Mouse (Mus musculus): Measurements from ENCODE around the gene Snx18. TPM values are rescaled to one million over a fixed set of nuclear protein-coding genes. Genes with fewer than 3 reads are reported as not detected.
A peak's percentile ranks its signal among the peaks of the same experiment; 100 is the strongest.

Snx18 gene
- polyA plus RNA-seq, 1 experiment = 13.7 TPM

DNA sequence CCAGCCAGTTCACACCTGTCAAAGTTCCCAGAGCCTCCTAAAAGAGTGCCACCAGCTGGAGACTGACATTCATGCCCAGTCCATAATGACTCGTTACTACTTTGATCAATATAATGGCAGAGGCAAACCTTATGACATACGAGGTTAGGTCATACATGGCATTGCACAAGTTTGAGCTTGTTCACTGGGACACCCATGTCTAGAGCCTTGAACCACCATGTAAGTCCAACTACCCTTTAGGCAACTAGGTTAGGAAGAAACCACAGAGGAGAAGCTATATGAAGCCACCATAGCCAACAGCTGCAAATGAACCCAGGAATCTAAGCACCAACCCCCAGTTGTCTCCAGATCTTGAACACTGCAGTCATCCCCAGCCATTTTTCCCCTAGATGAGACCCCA, 45.0 kb downstream of the Snx18 start:
- no peaks in the 10 kb centered on the region for H3K27me3 ChIP-seq (ENCODE audit: control insufficient read depth, insufficient read depth, low read length)
- TF ChIP-seq CTCF (IDR thresholded peaks at IDR 0.05; ENCODE audit: extremely low read depth, insufficient read depth, insufficient read length, insufficient replicate concordance) = no peak
- TF ChIP-seq POLR2A (IDR thresholded peaks at IDR 0.05; ENCODE audit: low read depth, low read length) = no peak
- peaks cover 5% of the 10 kb centered on the region; the same call in 1 of the 2 replicates for H3K4me1 ChIP-seq (ENCODE audit: control insufficient read depth, insufficient read depth, insufficient read length)
- no peak for DNase-seq (ENCODE audit: low read depth in 1 of 2, low spot score in 2 of 2)
- H3K4me3 ChIP-seq (ENCODE audit: extremely low read depth, insufficient read depth, insufficient read length) = no peak overlapping the region
- no peak overlapping the region for H3K27ac ChIP-seq (ENCODE audit: insufficient read depth, low read length)
- WGBS = 89% methylated on average over 2 of the region's 2 CpGs
- H3K36me3 ChIP-seq (ENCODE audit: control insufficient read depth, insufficient read depth, low read length) = no peaks in the 10 kb centered on the region

GRCm38 (mm10) chr13:113572046-113572686, 46.2 kb downstream of the Snx18 start:
- Histone ChIP-seq H3K27ac (ENCODE audit: insufficient read depth, low read length) (no peak overlapping the region), H3K36me3 (ENCODE audit: control insufficient read depth, insufficient read depth, low read length) (no peaks in the 10 kb centered on the region), H3K4me1 (ENCODE audit: control insufficient read depth, insufficient read depth, insufficient read length) (peaks cover 5% of the 10 kb centered on the region; the same call in 1 of the 2 replicates), H3K4me3 (ENCODE audit: extremely low read depth, insufficient read depth, insufficient read length) (no peak overlapping the region), H3K27me3 (ENCODE audit: control insufficient read depth, insufficient read depth, low read length) (no peaks in the 10 kb centered on the region)
- peak in 1 of 2 experiments; percentile 12 for DNase-seq (ENCODE audit: low read depth in 1 of 2, low spot score in 2 of 2)
- 27% methylated on average over 9 of the region's 9 CpGs for WGBS
- TF ChIP-seq POLR2A (IDR thresholded peaks at IDR 0.05; ENCODE audit: low read depth, low read length) (no peak), CTCF (IDR thresholded peaks at IDR 0.05; ENCODE audit: extremely low read depth, insufficient read depth, insufficient read length, insufficient replicate concordance) (no peak)

- no peak for DNase-seq (ENCODE audit: low read depth in 1 of 2, low spot score in 2 of 2)
- H3K36me3 ChIP-seq (ENCODE audit: control insufficient read depth, insufficient read depth, low read length) = no peaks in the 10 kb centered on the region
- TF ChIP-seq CTCF (IDR thresholded peaks at IDR 0.05; ENCODE audit: extremely low read depth, insufficient read depth, insufficient read length, insufficient replicate concordance) = no peak
- no peak for TF ChIP-seq POLR2A (IDR thresholded peaks at IDR 0.05; ENCODE audit: low read depth, low read length)
- WGBS = 47% methylated on average over 2 of the region's 2 CpGs
- no peak overlapping the region for H3K4me3 ChIP-seq (ENCODE audit: extremely low read depth, insufficient read depth, insufficient read length)
- no peaks in the 10 kb centered on the region for H3K27me3 ChIP-seq (ENCODE audit: control insufficient read depth, insufficient read depth, low read length)
- H3K4me1 ChIP-seq (ENCODE audit: control insufficient read depth, insufficient read depth, insufficient read length) = peaks cover 5% of the 10 kb centered on the region; the same call in 1 of the 2 replicates
- H3K27ac ChIP-seq (ENCODE audit: insufficient read depth, low read length) = no peak overlapping the region
These were observed 48.8 kb downstream of the Snx18 start for GRCm38 (mm10) chr13:113569526-113569925.

DNA sequence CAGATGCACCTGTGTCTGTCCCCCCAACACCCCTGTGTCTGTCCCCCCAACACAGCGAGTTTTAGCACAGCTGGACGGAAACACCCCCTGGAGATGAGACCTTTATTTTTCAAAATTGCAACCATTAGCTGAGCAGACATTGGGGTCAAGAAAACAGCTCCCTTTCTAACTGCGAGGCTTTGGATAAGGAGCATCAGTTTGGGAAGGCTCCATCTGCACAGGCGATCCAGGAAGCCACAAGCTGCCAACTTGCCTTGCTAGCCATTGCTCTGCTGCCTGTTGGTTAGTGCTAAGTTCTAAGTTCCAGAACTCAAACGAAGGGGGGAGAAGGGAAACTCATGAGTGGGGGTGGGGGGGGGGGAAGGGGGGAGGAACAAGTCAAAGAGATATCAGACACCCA, 51.4 kb downstream of the Snx18 start:
- TF ChIP-seq POLR2A (IDR thresholded peaks at IDR 0.05; ENCODE audit: low read depth, low read length) (no peak), CTCF (IDR thresholded peaks at IDR 0.05; ENCODE audit: extremely low read depth, insufficient read depth, insufficient read length, insufficient replicate concordance) (no peak)
- Histone ChIP-seq H3K27ac (ENCODE audit: insufficient read depth, low read length) (no peak overlapping the region), H3K27me3 (ENCODE audit: control insufficient read depth, insufficient read depth, low read length) (no peaks in the 10 kb centered on the region), H3K4me3 (ENCODE audit: extremely low read depth, insufficient read depth, insufficient read length) (no peak overlapping the region), H3K4me1 (ENCODE audit: control insufficient read depth, insufficient read depth, insufficient read length) (peaks cover 2% of the 10 kb centered on the region; the same call in 1 of the 2 replicates), H3K36me3 (ENCODE audit: control insufficient read depth, insufficient read depth, low read length) (no peaks in the 10 kb centered on the region)
- WGBS = 90% methylated on average over 5 of the region's 5 CpGs
- no peak for DNase-seq (ENCODE audit: low read depth in 1 of 2, low spot score in 2 of 2)

GRCm38 (mm10) chr13:113566411-113566810, 52.0 kb downstream of the Snx18 start:
- WGBS = 93% methylated on average over 7 of the region's 7 CpGs
- TF ChIP-seq POLR2A (IDR thresholded peaks at IDR 0.05; ENCODE audit: low read depth, low read length) = no peak
- TF ChIP-seq CTCF (IDR thresholded peaks at IDR 0.05; ENCODE audit: extremely low read depth, insufficient read depth, insufficient read length, insufficient replicate concordance) = no peak
- no peak for DNase-seq (ENCODE audit: low read depth in 1 of 2, low spot score in 2 of 2)
- no peak overlapping the region for H3K4me3 ChIP-seq (ENCODE audit: extremely low read depth, insufficient read depth, insufficient read length)
- no peaks in the 10 kb centered on the region for H3K27me3 ChIP-seq (ENCODE audit: control insufficient read depth, insufficient read depth, low read length)
- no peaks in the 10 kb centered on the region for H3K4me1 ChIP-seq (ENCODE audit: control insufficient read depth, insufficient read depth, insufficient read length)
- H3K36me3 ChIP-seq (ENCODE audit: control insufficient read depth, insufficient read depth, low read length) = no peaks in the 10 kb centered on the region
- H3K27ac ChIP-seq (ENCODE audit: insufficient read depth, low read length) = no peak overlapping the region

DNA sequence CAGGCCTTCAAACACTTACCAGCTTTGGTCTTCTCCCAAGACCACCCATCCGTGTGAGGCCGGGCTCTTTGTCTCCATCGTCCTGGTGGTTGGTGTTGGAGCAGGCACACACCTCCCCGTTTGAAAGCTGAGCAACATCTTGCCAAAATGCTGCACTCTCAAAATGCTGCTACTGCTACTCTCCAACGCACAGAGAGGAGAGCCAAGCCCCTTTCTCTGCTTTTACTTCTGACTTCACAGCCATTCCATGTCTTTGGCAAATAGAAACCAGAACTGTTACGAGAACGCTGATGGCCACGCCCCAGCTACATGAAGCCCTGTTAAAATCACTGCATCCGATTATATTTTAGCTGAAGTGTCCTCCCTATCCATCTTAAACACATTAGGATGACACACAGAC, 58.7 kb downstream of the Snx18 start:
- Histone ChIP-seq H3K36me3 (ENCODE audit: control insufficient read depth, insufficient read depth, low read length) (no peaks in the 10 kb centered on the region), H3K4me3 (ENCODE audit: extremely low read depth, insufficient read depth, insufficient read length) (no peak overlapping the region), H3K27me3 (ENCODE audit: control insufficient read depth, insufficient read depth, low read length) (no peaks in the 10 kb centered on the region), H3K27ac (ENCODE audit: insufficient read depth, low read length) (no peak overlapping the region), H3K4me1 (ENCODE audit: control insufficient read depth, insufficient read depth, insufficient read length) (no peaks in the 10 kb centered on the region)
- no peak for DNase-seq (ENCODE audit: low read depth in 1 of 2, low spot score in 2 of 2)
- TF ChIP-seq POLR2A (IDR thresholded peaks at IDR 0.05; ENCODE audit: low read depth, low read length) = no peak
- TF ChIP-seq CTCF (IDR thresholded peaks at IDR 0.05; ENCODE audit: extremely low read depth, insufficient read depth, insufficient read length, insufficient replicate concordance) = no peak
- WGBS = 91% methylated on average over 9 of the region's 9 CpGs

DNA sequence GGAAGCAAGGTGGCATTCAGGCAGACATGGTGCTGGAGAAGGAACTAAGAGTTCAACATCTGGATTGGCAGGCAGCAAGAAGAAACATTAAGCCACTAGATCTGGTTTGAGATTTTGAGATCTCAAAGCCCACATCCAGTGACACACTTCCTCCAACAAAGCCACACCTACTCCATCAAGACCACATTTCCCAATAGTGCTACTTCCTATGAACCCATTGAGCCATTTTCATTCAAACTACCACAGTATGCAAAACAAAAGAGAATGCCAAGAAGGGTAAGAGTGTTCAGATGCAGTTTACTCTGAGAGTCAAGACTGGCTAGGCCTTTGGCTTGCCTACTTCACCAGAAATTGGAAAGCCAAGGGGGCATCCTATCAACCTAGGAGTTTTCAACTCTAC, 61.8 kb downstream of the Snx18 start:
- H3K36me3 ChIP-seq (ENCODE audit: control insufficient read depth, insufficient read depth, low read length) = no peaks in the 10 kb centered on the region
- H3K27ac ChIP-seq (ENCODE audit: insufficient read depth, low read length) = no peak overlapping the region
- no peaks in the 10 kb centered on the region for H3K27me3 ChIP-seq (ENCODE audit: control insufficient read depth, insufficient read depth, low read length)
- H3K4me3 ChIP-seq (ENCODE audit: extremely low read depth, insufficient read depth, insufficient read length) = no peak overlapping the region
- TF ChIP-seq CTCF (IDR thresholded peaks at IDR 0.05; ENCODE audit: extremely low read depth, insufficient read depth, insufficient read length, insufficient replicate concordance) = no peak
- no peak for TF ChIP-seq POLR2A (IDR thresholded peaks at IDR 0.05; ENCODE audit: low read depth, low read length)
- no peak for DNase-seq (ENCODE audit: low read depth in 1 of 2, low spot score in 2 of 2)
- no peaks in the 10 kb centered on the region for H3K4me1 ChIP-seq (ENCODE audit: control insufficient read depth, insufficient read depth, insufficient read length)
